Mouse (Mus musculus) ES-Bruce4 (cell line): ENCODE results near the gene Crtc3.

ENCODE experiments used
- CTCF ChIP-seq: IDR thresholded peaks from one replicate; pipeline ENCODE4 v1.8.1; 2011; ENCODE audit warnings: low read depth, low read length
- EP300 ChIP-seq: IDR thresholded peaks from 2 replicates; pipeline ENCODE4 v1.6.1; 2011; ENCODE audit warnings: low read depth, low read length; ENCODE audit not compliant: insufficient read depth
- POLR2A ChIP-seq: IDR thresholded peaks from one replicate; pipeline ENCODE4 v1.8.1; 2011; ENCODE audit warnings: low read length; ENCODE audit not compliant: insufficient read depth

DNA sequence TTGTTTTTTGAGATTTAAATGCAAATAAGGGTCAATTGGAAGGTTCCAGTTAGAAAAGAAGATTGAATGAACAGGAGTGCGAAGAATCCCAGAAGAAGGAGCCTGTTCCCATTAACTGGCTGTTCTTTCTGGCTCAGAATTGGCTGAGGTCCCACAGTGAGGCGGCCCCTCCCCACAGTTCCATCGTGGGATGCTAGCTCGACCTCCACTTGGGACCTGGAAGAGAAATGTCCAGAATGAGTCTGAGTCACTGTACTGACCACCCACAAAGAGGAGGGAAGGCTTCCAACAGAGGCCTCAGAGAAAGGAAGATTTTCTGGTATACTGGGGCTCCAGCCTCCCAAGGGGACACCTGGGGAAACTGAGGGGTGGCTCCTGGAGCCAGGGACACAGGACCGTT is 130.1 kb downstream of the Crtc3 start:
- TF ChIP-seq EP300 (no peak), CTCF (no peak), POLR2A (no peak)
